Mouse (Mus musculus) c-Kit-positive CD71-negative TER-119-negative erythroid progenitor cells, embryonic 14.5 days (primary cell): ENCODE data around the gene Bach2.

Experiments used
- DNase-seq: peaks from one replicate; pipeline ENCODE4 v3.0.0-alpha.2; 2013; ENCODE audit warnings: low read depth

Gene Bach2

GRCm38 (mm10) chr4:32486654-32487398, 248.2 kb downstream of the Bach2 start:
- no peak for DNase-seq

- no peak for DNase-seq
Measured at GRCm38 (mm10) chr4:32489186-32489585, 250.6 kb downstream of the Bach2 start.

GRCm38 (mm10) chr4:32491176-32491575, 252.6 kb downstream of the Bach2 start:
- no peak for DNase-seq

- DNase-seq: no peak
Measured at GRCm38 (mm10) chr4:32492834-32493233, 254.2 kb downstream of the Bach2 start.

- DNase-seq: no peak
Measured at GRCm38 (mm10) chr4:32501780-32502179, 263.2 kb downstream of the Bach2 start.

- DNase-seq: no peak
Measured at GRCm38 (mm10) chr4:32502181-32502580, 263.6 kb downstream of the Bach2 start.

- no peak for DNase-seq
Measured at GRCm38 (mm10) chr4:32504236-32504635, 265.6 kb downstream of the Bach2 start.

- DNase-seq: no peak
Measured at GRCm38 (mm10) chr4:32506306-32506808, 267.8 kb downstream of the Bach2 start.

- no peak for DNase-seq
Measured at GRCm38 (mm10) chr4:32507041-32507440, 268.4 kb downstream of the Bach2 start.

GRCm38 (mm10) chr4:32508572-32508971, 270.0 kb downstream of the Bach2 start:
- no peak for DNase-seq

GRCm38 (mm10) chr4:32508996-32509395, 270.4 kb downstream of the Bach2 start:
- DNase-seq: no peak

GRCm38 (mm10) chr4:32509832-32510612, 271.4 kb downstream of the Bach2 start:
- DNase-seq: no peak

GRCm38 (mm10) chr4:32510940-32511339, 272.3 kb downstream of the Bach2 start:
- no peak for DNase-seq

- DNase-seq: no peak
Measured at GRCm38 (mm10) chr4:32516126-32516525, 277.5 kb downstream of the Bach2 start.

GRCm38 (mm10) chr4:32518842-32519578, 280.4 kb downstream of the Bach2 start:
- no peak for DNase-seq

- DNase-seq: no peak
Measured at GRCm38 (mm10) chr4:32520628-32521360, 282.2 kb downstream of the Bach2 start.

- DNase-seq: no peak
Measured at GRCm38 (mm10) chr4:32521361-32521740, 282.7 kb downstream of the Bach2 start.

GRCm38 (mm10) chr4:32522013-32522412, 283.4 kb downstream of the Bach2 start:
- DNase-seq: no peak

GRCm38 (mm10) chr4:32524282-32524681, 285.7 kb downstream of the Bach2 start:
- DNase-seq: no peak

- no peak for DNase-seq
Measured at GRCm38 (mm10) chr4:32525000-32525399, 286.4 kb downstream of the Bach2 start.

GRCm38 (mm10) chr4:32526228-32526836, 287.7 kb downstream of the Bach2 start:
- DNase-seq: no peak
